Mouse (Mus musculus): ENCODE data around the gene Safb2. TPM values are rescaled to one million over a fixed set of nuclear protein-coding genes. Genes with fewer than 3 reads are reported as not detected.
"Not testable (repeated sequence)": the region's sequence is repeated elsewhere in the genome, so short reads cannot be mapped to it uniquely, and the experiment has no call there.

Safb2 gene
- 83.6 and 98.7 TPM in 2 replicates for polyA plus RNA-seq (2016; fragmentation: Nextera tagmentation; extraction: Ambion mirVana)

DNA sequence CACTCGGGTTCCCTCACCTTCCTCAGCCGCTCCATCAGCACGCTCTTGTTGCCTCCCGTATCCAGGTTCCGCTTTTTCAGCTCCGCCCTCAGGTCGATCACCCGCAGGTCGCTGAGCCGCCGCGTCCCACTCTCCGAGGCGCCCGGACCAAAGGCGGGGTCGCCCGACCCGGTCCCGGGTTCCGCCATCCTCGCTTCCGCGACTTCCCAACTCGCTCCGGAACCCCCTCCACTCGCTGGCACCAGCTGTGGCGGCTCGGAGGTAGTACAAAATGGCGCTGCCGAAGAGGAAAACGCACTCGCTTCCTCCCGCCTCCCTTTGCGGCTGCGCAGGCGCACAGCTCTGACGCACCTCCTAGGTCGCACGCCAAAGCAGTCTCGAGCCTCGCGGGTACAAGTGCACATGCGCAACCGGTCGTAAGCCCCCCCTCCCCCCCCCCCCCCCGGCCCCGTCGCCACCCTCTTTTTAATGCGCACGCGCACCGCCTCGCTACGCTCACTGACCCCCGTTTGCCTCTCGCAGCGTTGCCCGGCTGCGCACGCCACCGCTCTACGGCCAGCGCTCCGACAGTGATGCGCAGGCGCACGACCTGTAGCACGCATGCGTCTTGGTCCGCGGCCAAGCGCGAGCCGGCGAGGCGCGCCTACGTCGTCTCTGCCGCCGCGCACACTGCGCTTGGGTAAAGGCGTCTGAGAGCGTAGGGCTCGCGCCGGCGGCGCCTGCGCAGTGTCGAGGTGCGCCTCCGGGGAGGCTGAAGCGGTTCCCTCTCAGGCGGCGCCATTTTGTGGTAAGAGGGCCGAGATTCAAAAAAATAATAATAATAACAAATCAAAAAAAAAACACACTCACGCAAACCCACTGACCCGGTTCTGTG, at the start of gene Safb2, which contains the start of gene Safb:
Gene Safb2, minus strand, starts transcription at position 329 of the 874 bp plus-strand sequence.
Gene Safb, plus strand, starts transcription at position 569 of the 874 bp plus-strand sequence.
- H3K36me3 ChIP-seq = peaks cover 73% of the 10 kb centered on the region

DNA sequence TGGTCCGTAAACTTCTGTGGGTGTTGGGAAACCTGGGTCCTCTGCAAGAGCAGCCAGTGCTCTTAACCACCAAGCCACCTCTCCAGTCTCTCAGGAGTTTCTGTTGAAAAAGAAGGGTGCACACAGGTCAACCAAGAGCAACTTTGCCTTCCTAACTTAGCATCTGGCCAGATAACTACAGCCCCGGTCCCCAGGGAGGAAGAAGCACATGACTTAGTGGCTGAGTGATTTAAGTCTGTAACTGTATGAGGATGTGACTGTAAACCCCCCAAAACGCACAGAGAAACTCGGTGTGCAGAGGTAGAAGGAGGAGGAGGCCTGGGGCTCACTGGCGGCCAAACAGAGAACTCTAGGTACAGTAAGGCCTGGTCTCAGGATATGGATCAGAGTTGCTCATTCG, 49.6 kb upstream of the Safb2 start:
- WGBS = 84% methylated on average over 6 of the region's 6 CpGs
- H3K27ac ChIP-seq = no peak overlapping the region
- no peaks in the 10 kb centered on the region for H3K36me3 ChIP-seq
- no peaks in the 10 kb centered on the region for H3K27me3 ChIP-seq (ENCODE audit: insufficient read depth, poor library complexity, severe bottlenecking)
- no peaks in the 10 kb centered on the region for H3K4me1 ChIP-seq (replicated peaks)
- H3K4me3 ChIP-seq = no peak overlapping the region
- DNase-seq (ENCODE audit: low spot score) = no peak
- no peaks in the 10 kb centered on the region for H3K9me3 ChIP-seq

More for the DNA sequence above, at the start of gene Safb2, which contains the start of gene Safb:
- WGBS = under 1% methylated on average over 101 of the region's 101 CpGs
- DNase-seq (ENCODE audit: low spot score) = peak; percentile 100
- Histone ChIP-seq H3K9me3 (no peaks in the 10 kb centered on the region), H3K4me3 (peak within 1 kb of the TSS; percentile 91), H3K4me1 (replicated peaks) (peaks cover 51% of the 10 kb centered on the region), H3K27me3 (ENCODE audit: insufficient read depth, poor library complexity, severe bottlenecking) (no peaks in the 10 kb centered on the region), H3K27ac (peak within 1 kb of the TSS; percentile 97)

DNA sequence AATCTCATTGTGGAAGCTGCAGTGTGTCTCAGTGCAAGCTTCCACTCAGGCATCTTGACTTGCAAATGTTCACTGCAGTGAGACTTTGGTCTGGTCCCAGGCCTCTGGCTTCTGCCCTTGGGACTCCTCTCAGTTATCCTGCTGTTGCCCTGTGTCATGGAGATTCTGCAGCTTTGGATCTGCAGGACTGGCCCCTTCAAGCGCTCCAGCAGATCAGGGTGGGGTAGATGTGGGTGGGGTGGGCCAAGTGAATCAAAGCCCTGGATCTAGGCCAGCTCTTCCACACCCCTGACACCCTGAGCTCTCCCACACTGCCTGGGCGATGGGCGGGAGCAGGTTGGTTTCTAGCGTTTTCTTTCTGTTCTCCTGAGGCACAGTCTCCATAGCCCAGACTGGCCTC, 47.4 kb upstream of the Safb2 start:
- Histone ChIP-seq H3K9me3 (no peaks in the 10 kb centered on the region), H3K4me3 (no peak overlapping the region), H3K36me3 (no peaks in the 10 kb centered on the region), H3K27ac (no peak overlapping the region), H3K27me3 (ENCODE audit: insufficient read depth, poor library complexity, severe bottlenecking) (no peaks in the 10 kb centered on the region), H3K4me1 (replicated peaks) (peaks cover 8% of the 10 kb centered on the region)
- no peak for DNase-seq (ENCODE audit: low spot score)
- 54% methylated on average over 4 of the region's 4 CpGs for WGBS

DNA sequence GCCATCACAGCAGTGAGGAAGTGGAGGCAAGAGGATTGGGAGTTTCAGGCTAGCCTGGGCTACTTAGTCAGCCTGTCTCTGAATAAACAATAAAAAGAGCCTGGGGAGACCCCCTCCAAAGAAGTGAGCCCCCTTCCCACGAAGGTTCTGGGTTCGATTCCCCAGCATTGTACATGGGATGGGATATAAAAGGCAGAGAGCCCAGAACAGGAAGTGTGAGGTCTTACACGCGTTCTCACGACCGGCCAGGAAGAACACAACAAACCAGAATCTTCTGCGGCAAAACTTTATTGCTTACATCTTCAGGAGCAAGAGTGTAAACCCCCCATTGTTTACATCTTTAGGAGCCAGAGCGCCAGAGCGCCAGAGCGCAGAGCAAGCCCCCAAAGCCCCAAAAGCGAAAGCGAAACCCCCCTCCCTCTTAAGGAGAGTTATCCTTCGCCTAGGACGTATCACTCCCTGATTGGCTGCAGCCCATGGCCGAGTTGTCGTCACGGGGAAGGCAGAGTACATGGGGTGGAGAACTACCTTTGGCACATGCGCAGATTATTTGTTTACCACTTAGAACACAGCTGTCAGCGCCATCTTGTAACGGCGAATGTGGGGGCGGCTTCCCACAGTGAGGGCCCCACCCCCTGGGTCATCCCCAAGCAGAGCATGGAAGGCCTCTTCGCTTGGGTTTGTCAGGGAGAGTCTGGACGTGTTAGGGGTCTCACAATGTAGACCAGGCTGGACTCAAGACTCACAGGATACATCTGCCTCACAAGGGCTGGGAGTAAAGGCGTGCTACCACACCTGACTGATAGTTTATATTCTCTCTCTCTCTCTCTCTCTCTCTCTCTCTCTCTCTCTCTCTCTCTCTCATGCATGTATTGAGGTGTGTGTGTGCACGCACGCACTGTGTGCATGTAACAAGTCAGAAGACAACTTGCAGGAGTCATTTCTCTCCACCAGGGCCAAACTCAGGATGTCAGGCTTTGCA, 45.7 kb upstream of the Safb2 start:
- 91% methylated on average over 27 of the region's 27 CpGs for WGBS
- not testable (repeated sequence) for H3K9me3 ChIP-seq; H3K4me3 ChIP-seq; H3K36me3 ChIP-seq; DNase-seq (ENCODE audit: low spot score); H3K27ac ChIP-seq; H3K27me3 ChIP-seq (ENCODE audit: insufficient read depth, poor library complexity, severe bottlenecking)
- H3K4me1 ChIP-seq (replicated peaks) = peaks cover 25% of the 10 kb centered on the region

DNA sequence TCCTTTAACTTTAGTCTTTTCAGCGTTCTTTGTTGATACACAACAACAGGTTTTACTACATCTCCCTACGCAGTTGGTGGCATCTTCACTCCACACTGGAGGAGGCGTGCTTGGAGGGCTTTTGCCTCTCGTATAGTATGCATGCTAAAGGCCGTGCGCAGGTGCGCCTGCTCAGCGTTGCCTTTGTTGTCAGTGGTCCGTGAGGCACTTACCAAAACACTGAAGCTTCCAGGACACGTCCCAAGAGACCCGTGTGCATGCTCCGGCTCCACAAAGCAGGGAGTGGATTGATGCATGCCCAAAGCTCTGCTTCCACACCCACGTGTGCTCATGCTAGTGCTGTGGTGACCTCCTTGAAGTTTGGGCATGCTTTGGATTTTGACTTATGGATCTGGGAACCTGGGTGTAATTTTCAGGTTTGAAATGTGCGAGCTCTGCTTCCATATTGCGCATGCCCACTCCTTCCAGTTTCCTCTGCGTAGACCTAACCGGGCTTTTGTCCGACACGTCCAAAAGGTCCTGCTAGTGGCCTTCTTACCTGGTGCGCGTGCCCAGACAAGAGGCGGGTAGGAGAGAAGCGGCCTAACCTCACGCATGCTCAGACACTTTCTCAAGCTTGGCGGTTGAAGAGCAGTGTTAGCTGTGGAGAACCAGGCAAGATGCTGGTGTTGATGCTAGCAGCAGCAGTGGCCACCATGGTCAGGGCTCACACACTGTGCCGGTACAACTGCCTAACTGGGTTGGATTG, 43.3 kb upstream of the Safb2 start, which contains the start of gene Catsperd:
Gene Catsperd, plus strand, starts transcription at position 614 of the 748 bp plus-strand sequence.
- peak within 1 kb of the TSS; percentile 93 for H3K27ac ChIP-seq
- H3K9me3 ChIP-seq = no peaks in the 10 kb centered on the region
- peak; percentile 42 for DNase-seq (ENCODE audit: low spot score)
- H3K4me3 ChIP-seq = peak within 1 kb of the TSS; percentile 98
- peaks cover 25% of the 10 kb centered on the region for H3K36me3 ChIP-seq
- WGBS = 10% methylated on average over 26 of the region's 26 CpGs
- peaks cover 29% of the 10 kb centered on the region for H3K4me1 ChIP-seq (replicated peaks)
- no peaks in the 10 kb centered on the region for H3K27me3 ChIP-seq (ENCODE audit: insufficient read depth, poor library complexity, severe bottlenecking)

DNA sequence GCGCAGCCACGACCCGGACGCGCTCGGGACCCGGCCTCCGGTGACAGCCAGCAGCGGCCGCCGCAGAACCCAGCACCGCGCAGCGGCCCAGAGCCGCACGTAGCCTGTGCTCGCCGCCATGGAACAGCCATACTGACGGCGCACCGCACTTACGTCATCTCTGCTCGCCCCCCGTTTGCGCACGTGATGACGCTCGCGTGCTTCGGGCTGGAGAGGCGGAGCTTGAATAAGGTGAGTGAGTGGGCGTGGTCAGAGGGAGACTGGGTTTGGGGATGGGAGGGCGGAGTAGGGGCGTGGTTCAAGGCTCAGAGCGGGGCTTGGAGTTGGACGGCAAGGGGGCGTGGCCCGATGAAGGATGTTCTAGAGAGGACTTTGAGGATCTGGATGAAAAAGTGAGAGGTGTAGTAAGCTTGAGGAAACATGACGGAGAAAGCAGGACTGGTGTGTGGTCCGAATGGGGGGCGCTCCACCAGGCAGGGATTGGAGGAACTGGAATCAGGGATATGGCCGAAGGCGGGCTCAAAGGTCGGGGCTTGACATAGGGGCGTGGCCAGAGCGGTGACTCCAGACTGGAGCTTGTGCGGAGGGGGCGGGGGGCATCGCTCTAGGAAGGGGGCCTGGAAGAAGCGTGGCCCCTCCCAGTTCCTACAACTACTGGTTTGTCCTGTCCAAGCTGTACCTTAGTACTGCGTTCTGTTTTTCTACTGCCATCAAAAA, 42.5 kb upstream of the Safb2 start, which contains the start of gene Lonp1:
Gene Lonp1, minus strand, starts transcription at position 134 of the 717 bp plus-strand sequence.
- H3K36me3 ChIP-seq = peaks cover 33% of the 10 kb centered on the region
- peak within 1 kb of the TSS; percentile 93 for H3K27ac ChIP-seq
- H3K27me3 ChIP-seq (ENCODE audit: insufficient read depth, poor library complexity, severe bottlenecking) = no peaks in the 10 kb centered on the region
- peak within 1 kb of the TSS; percentile 98 for H3K4me3 ChIP-seq
- H3K4me1 ChIP-seq (replicated peaks) = peaks cover 29% of the 10 kb centered on the region
- no peaks in the 10 kb centered on the region for H3K9me3 ChIP-seq
- peak; percentile 99 for DNase-seq (ENCODE audit: low spot score)
- WGBS = under 1% methylated on average over 51 of the region's 51 CpGs

DNA sequence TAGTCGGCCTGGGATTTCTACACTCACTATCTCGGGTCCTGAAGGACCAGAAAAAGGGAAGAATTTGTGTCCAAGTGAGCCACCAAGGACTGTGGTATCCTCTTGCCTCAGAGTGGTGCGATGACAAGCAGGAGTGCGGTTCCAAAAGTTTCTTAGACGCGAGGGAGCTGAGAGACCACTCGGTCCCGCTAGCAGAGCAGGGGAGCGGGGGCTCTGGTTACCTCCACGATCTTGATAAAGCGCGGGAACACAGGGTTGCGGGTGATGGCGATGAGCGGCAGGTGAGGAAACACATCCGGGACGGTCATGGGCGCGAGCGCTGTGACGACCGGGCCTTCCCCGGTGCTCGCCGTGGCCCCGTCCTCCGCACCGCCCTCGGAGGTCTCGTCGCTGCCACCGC, 41.9 kb upstream of the Safb2 start:
- no peaks in the 10 kb centered on the region for H3K27me3 ChIP-seq (ENCODE audit: insufficient read depth, poor library complexity, severe bottlenecking)
- under 1% methylated on average over 32 of the region's 32 CpGs for WGBS
- peaks cover 39% of the 10 kb centered on the region for H3K36me3 ChIP-seq
- H3K27ac ChIP-seq = peak overlapping the region; percentile 93
- no peak for DNase-seq (ENCODE audit: low spot score)
- H3K4me1 ChIP-seq (replicated peaks) = peaks cover 29% of the 10 kb centered on the region
- H3K4me3 ChIP-seq = peak overlapping the region; percentile 98
- H3K9me3 ChIP-seq = no peaks in the 10 kb centered on the region

DNA sequence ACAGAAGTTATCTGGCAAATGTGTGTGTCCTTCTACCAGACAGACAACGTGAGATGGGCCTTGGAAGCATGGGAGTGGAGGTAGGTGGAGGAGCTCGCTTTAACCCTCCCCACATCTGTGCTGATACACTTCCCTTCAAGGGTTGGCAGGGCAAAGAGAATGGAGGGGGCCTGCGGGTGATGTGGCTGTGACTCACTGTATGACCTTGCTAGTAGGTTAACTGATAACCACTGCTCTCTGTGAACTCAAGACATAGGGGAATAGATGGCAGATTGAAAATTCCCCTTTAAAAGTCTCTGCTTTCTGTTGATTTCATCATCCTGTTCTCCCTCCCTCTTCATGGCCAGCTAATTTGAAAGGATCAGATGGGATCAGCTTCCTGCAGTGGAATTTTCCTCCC, 41.1 kb upstream of the Safb2 start:
- H3K36me3 ChIP-seq = peaks cover 47% of the 10 kb centered on the region
- WGBS = 89% methylated on average over 3 of the region's 3 CpGs
- H3K27me3 ChIP-seq (ENCODE audit: insufficient read depth, poor library complexity, severe bottlenecking) = no peaks in the 10 kb centered on the region
- no peak for DNase-seq (ENCODE audit: low spot score)
- H3K9me3 ChIP-seq = no peaks in the 10 kb centered on the region
- H3K27ac ChIP-seq = no peak overlapping the region
- H3K4me3 ChIP-seq = peak overlapping the region; percentile 98
- H3K4me1 ChIP-seq (replicated peaks) = peaks cover 29% of the 10 kb centered on the region

DNA sequence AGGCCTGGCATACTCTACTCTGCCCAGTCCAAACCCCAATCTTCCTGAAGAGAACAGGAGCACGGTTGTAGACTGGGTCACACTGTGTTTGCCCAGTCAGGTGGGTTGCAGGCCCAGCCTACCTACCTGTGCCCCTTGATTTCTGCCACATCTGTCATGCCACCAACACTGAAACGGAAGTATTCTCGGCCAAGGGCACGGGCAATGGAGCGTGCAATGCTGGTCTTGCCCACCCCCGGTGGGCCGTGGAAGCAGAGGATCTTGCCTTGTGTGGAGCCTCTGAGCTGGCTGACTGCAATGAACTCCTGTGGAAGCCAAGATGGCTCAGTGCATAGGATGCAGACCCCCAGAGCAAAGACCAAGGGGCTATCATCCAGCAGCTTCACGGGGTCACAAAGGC, 33.2 kb upstream of the Safb2 start:
- DNase-seq (ENCODE audit: low spot score) = no peak
- 95% methylated on average over 8 of the region's 8 CpGs for WGBS
- H3K36me3 ChIP-seq = peaks cover 88% of the 10 kb centered on the region
- no peak overlapping the region for H3K27ac ChIP-seq
- no peaks in the 10 kb centered on the region for H3K9me3 ChIP-seq
- peak overlapping the region; percentile 6; the same call in 1 of the 2 replicates for H3K4me3 ChIP-seq
- H3K4me1 ChIP-seq (replicated peaks) = peaks cover 27% of the 10 kb centered on the region
- no peaks in the 10 kb centered on the region for H3K27me3 ChIP-seq (ENCODE audit: insufficient read depth, poor library complexity, severe bottlenecking)

DNA sequence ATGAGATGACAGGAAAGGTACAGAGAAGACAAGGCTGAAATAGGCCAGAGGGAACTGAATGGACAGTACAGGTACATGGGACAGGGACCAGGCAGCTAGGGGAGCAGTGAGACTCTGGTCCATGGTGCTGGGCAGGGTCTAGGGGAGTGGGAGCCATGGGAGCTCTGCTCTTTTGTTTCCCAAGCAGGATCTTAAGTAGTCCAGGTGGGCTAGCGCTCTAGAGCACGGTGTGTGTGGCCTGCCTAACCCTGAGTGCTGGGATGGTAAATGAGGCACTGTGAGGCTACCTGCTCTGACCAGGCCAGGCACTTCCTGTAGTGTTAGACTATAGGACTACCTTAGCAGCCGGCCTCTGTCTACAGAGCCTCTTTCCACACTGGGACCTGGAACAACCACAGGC, 32.3 kb upstream of the Safb2 start:
- no peak for DNase-seq (ENCODE audit: low spot score)
- 88% methylated on average over 3 of the region's 3 CpGs for WGBS
- H3K4me3 ChIP-seq = no peak overlapping the region
- peaks cover 79% of the 10 kb centered on the region for H3K36me3 ChIP-seq
- H3K4me1 ChIP-seq (replicated peaks) = peaks cover 36% of the 10 kb centered on the region
- no peaks in the 10 kb centered on the region for H3K27me3 ChIP-seq (ENCODE audit: insufficient read depth, poor library complexity, severe bottlenecking)
- no peak overlapping the region for H3K27ac ChIP-seq
- no peaks in the 10 kb centered on the region for H3K9me3 ChIP-seq

DNA sequence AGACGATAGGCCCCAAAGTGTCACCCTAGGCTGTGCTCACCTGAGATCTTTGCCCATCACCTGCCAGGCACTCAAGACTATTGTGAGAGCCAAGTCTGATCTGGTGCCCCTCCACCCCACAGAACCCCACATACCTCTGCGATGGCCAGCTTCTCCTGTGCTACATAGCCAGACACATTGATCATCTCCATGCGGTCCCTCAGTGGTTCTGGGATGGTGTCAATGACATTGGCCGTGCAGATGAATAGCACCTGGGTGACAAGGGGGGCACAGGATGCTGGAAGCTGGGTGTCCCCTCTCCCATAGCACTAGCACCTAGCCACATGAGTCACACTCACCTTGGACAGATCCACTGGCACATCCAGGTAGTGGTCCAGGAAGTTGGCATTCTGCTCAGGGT, 31.4 kb upstream of the Safb2 start:
- peak overlapping the region; percentile 87 for H3K4me3 ChIP-seq
- WGBS = 91% methylated on average over 4 of the region's 4 CpGs
- H3K27me3 ChIP-seq (ENCODE audit: insufficient read depth, poor library complexity, severe bottlenecking) = no peaks in the 10 kb centered on the region
- peaks cover 70% of the 10 kb centered on the region for H3K36me3 ChIP-seq
- no peaks in the 10 kb centered on the region for H3K9me3 ChIP-seq
- H3K4me1 ChIP-seq (replicated peaks) = peaks cover 45% of the 10 kb centered on the region
- DNase-seq (ENCODE audit: low spot score) = no peak
- H3K27ac ChIP-seq = no peak overlapping the region

All from hindbrain, embryonic 10.5 days (tissue).